ENCODE assay signal across 8 mouse cellular contexts in the genomic region with DNA sequence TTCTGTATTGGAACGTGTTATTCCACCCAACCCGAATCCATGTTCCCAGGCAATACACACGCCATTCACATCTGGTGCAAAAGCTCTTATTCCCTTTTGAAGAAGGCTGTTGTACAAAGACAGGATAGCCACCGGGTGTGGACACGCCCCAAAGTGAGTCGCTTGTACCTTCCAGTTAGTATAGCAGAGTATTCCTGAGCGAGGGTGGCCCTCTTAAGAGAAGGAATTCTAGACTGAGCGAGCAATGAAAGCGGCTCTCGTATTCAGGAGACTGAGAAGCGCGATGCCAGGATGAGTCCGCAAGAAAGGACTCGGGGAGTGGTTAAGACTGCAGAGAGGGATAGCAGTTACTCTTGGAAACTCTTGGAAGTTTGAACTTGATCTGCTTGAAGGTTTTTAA. TPM values are rescaled to one million over a fixed set of nuclear protein-coding genes. Genes with fewer than 3 reads are reported as not detected.
DNase-seq lines count a peak whose midpoint lies in the region; ATAC-seq and TF ChIP-seq lines count a peak whose summit lies in the region.

No protein-coding gene starts in this region.

- H3K9me3 ChIP-seq in forebrain, embryonic 16.5 days (ENCODE audit: control insufficient read depth, low read length): no peaks in the 10 kb centered on the region
- no peaks in the 10 kb centered on the region for H3K9me3 ChIP-seq in kidney, embryonic 14.5 days (ENCODE audit: control insufficient read depth, low read length)

- H3K4me1 ChIP-seq in brown adipose tissue, adult 24 weeks (ENCODE audit: control insufficient read depth, insufficient read depth, insufficient read length, low read length): peaks cover 13% of the 10 kb centered on the region; the same call in 1 of the 2 replicates
- peaks cover 18% of the 10 kb centered on the region for H3K4me1 ChIP-seq in forebrain, embryonic 16.5 days (replicated peaks; ENCODE audit: control insufficient read depth, insufficient read depth, low read length)
- H3K4me1 ChIP-seq in kidney, embryonic 14.5 days (ENCODE audit: control insufficient read depth, insufficient read depth, low read length): peaks cover 9% of the 10 kb centered on the region; the same call in 1 of the 2 replicates

- peak overlapping the region; percentile 92 for H3K4me2 ChIP-seq in forebrain, embryonic 16.5 days (ENCODE audit: low read length)
- peak overlapping the region; percentile 88 for H3K4me2 ChIP-seq in kidney, embryonic 14.5 days (replicated peaks; ENCODE audit: low read depth, low read length)

- no peaks in the 10 kb centered on the region for H3K27me3 ChIP-seq in forebrain, embryonic 16.5 days (replicated peaks; ENCODE audit: control insufficient read depth, insufficient read depth, low read length)
- no peaks in the 10 kb centered on the region for H3K27me3 ChIP-seq in kidney, embryonic 14.5 days (ENCODE audit: control insufficient read depth, insufficient read depth, low read length)

- intact Hi-C loops in gastrocnemius, adult 2 months (cut with DNase I): no loop called here

- WGBS in forebrain, embryonic 16.5 days: 3% methylated on average over 14 of the region's 14 CpGs
- WGBS in kidney, embryonic 14.5 days: 5% methylated on average over 14 of the region's 14 CpGs

- H3K27ac ChIP-seq in gastrocnemius, adult 2 months: peak overlapping the region; percentile 90
- H3K27ac ChIP-seq in brown adipose tissue, adult 24 weeks (replicated peaks; ENCODE audit: low read depth, low read length): no peak overlapping the region
- H3K27ac ChIP-seq in forebrain, embryonic 16.5 days (ENCODE audit: low read length): no peak overlapping the region
- no peak overlapping the region for H3K27ac ChIP-seq in kidney, embryonic 14.5 days (ENCODE audit: low read depth, low read length)

- DNase-seq in gastrocnemius, adult 2 months: no peak
- no peak for DNase-seq in gastrocnemius, postnatal 25 days
- DNase-seq in frontal cortex, postnatal 10 days (ENCODE audit: low spot score in 2 of 2): no peak
- DNase-seq in frontal cortex, postnatal 25 days (ENCODE audit: low spot score in 2 of 2): no peak

- no peak for TF ChIP-seq CTCF in gastrocnemius, adult 2 months (IDR thresholded peaks at IDR 0.05)

- peak overlapping the region; percentile 67; the same call in 1 of the 2 replicates for H3K9ac ChIP-seq in forebrain, embryonic 16.5 days (replicated peaks; ENCODE audit: low read depth, low read length)
- H3K9ac ChIP-seq in kidney, embryonic 14.5 days (ENCODE audit: low read depth, low read length): 0 out of 2 replicates have a peak overlapping the region, but pooled peaks have one; percentile 18

- peak overlapping the region; percentile 97 for H3K4me3 ChIP-seq in gastrocnemius, adult 2 months
- H3K4me3 ChIP-seq in brown adipose tissue, adult 24 weeks (ENCODE audit: insufficient read depth, low read depth, low read length): peak overlapping the region; percentile 92
- H3K4me3 ChIP-seq in forebrain, embryonic 16.5 days (replicated peaks; ENCODE audit: low read length): peak overlapping the region; percentile 71
- H3K4me3 ChIP-seq in kidney, embryonic 14.5 days (ENCODE audit: low read length): peak overlapping the region; percentile 78

- H3K36me3 ChIP-seq in forebrain, embryonic 16.5 days (ENCODE audit: control insufficient read depth, insufficient read depth): no peaks in the 10 kb centered on the region
- peaks cover 11% of the 10 kb centered on the region; the same call in 1 of the 2 replicates for H3K36me3 ChIP-seq in kidney, embryonic 14.5 days (ENCODE audit: control insufficient read depth, insufficient read depth, low read length)

- ATAC-seq in forebrain, embryonic 16.5 days: no peak
- no peak for ATAC-seq in kidney, embryonic 14.5 days (ENCODE audit: low FRiP score, low TSS enrichment)
- ATAC-seq in megakaryocyte progenitor cell, adult 5-6 weeks (replicated peaks; ENCODE audit: poor library complexity): 0 out of 2 replicates have a peak, but pooled peaks have one; percentile 9

RNA-seq across cellular contexts. Expression of gene Gxylt1, which starts 1.3 kb away (rescaled TPM):
- 1 to 10 TPM; 5.7 to 6.9 TPM for total RNA-seq in gastrocnemius, adult 2 months (2021)
- 1 to 10 TPM; 5.0 to 5.4 TPM for total RNA-seq in gastrocnemius, postnatal 25 days (2021)
- 5.6 and 6.1 TPM in 2 replicates for polyA plus RNA-seq in brown adipose tissue, adult 24 weeks (2012; ENCODE audit: insufficient read depth, insufficient read length, missing spikeins)
- 10.6 and 11.6 TPM in 2 replicates for polyA plus RNA-seq in forebrain, embryonic 16.5 days (2015; fragmentation: Nextera tagmentation; extraction: Ambion mirVana)
- 12.7 and 21.6 TPM in 2 replicates for polyA plus RNA-seq in kidney, embryonic 14.5 days (2014; fragmentation: Nextera tagmentation; extraction: Ambion mirVana)
- 24.4 and 26.4 TPM in 2 replicates for total RNA-seq in megakaryocyte progenitor cell, adult 5-6 weeks (2015)
- 36.5 and 42.5 TPM in 2 replicates for total RNA-seq in megakaryocyte progenitor cell, adult 5-6 weeks (2017)
